Mouse (Mus musculus) 3T3-L1 (cell line): Measurements from ENCODE around the gene Zfp157.
"Not testable (repeated sequence)": the region's sequence is repeated elsewhere in the genome, so short reads cannot be mapped to it uniquely, and the experiment has no call there.

ENCODE experiments used
- DNase-seq: peaks from one replicate; pipeline ENCODE4 v3.0.0-alpha.2; 2015; ENCODE audit warnings: low read depth, low spot score

The Zfp157 gene

DNA sequence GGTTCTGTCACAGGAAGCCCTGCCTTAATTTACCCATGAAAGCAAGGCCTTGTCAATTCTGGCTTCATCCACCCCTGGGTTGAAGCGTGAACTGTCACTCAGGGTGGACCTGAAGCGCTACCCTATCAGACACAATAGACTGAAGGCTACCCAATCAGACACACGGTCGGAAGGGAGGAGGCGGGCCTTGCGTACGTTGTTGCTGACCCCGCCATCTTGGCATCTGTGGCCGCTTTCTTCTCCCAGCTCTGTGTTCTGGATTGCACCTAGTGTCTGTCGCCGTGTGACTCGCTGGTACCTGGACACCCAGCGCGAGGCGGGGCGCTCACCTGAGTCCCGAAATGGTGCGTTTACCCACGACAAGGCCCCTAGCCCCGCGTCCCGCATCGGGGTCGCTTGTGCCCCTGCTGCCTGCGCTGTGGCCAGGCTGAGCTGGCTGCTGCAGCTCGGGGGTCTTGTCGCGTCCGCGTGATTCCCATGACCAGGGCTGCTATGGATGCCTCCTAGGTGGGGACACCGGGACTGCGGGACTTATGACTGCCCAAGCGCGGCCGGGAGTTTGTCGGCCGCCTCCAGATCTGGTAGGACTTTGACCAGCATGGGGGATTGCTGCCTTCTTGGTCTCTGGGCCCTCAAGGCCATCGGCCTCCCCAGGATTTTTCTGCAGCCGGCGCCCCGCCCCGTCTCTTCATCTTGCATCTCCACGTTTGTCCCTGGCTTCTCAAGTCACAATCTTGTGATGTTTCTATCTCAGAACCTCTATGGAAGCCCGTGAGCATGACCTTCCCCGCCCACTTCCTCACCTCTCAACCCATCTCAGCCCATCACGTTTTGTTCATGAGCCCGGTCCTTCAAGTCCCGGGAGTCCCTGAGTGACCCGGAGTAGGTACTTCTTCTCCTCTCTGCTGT lies at the start of gene Zfp157:
Gene Zfp157 (plus strand): TSS at position 183 of the 909 bp plus-strand sequence.
- DNase-seq: peak; percentile 99

DNA sequence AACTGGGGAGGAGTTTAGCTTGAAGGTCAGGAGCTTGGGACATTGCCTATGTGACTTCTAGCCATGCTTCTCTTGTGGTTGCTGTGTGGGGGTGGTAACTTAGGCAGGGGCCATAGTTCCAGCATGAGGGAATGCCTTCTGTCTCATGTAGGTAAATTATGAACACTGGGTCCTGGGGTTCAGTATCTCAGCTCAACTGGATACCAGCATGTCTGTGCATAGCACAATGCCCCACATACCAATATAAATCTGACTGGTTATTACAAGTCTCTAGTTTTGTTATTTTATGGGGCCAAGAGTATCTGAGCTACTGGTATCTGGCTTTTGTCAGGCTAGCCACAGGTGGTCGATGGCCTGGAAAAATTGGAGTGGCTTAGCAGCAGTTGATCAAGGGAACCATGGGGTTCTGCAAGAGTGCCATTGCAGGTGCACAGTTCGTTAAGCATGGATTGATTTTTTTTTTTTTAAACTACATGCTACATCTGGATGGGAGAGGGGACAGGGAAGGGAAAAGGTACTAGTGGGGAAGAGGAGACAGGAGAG lies 43.4 kb upstream of the Zfp157 start:
- no peak for DNase-seq

DNA sequence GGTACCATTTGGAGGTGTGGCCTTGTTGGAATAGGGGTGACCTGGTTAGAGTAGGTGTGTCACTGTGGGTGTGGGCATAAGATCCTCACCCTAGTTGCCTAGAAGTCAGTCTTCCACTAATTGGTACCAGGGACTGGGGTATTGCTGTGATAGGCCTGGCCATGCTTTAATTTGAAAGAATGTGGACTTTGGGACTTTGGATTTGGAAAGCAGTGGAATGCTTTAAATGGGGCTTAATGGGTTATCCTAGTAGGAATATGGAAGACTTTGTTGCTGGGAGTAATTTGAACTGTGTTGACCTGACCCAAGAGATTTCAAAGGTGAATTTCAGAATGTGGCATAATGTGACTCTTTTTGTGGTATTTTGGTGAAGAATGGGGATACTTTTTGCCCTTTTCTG lies 40.8 kb upstream of the Zfp157 start:
- not testable (repeated sequence) for DNase-seq

DNA sequence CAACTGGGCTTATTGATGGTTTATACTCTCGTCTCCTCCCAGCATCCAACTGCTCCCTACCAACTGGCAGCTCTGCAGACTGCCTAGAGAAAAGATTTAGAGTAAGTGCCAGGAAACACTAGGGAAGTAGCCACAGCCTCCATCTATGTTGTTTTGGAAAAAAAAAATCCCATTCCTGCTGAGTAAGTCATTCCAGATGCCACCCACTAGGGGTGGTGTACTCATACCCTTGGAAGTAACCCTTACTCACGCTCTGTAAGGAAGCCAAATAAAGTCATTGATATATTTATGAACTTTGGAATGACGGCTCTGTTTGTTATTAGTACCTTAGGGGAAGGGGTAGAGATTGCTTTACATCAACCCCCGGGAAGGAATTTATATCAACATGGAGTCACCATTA lies 17.1 kb downstream of the Zfp157 start:
- peak; percentile 36 for DNase-seq

DNA sequence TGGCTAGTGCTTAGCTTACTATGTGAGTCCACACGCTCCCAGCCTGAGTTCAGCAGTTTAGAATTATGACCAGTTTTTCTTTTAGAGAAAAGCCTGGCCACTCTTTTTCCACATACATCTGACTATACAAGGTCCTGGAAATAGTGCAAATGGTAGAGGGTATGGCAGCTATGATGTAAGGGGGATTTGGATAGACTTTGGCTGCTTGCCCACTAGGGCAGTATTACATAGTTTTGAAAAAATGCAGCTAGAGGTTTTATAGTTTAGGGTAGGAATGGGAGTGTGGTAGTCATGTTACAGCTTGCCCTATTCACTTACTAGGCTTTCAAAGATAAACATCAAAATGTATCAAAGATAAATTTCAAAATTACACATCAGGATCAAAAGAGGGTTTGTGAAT lies 17.8 kb downstream of the Zfp157 start:
- DNase-seq: peak; percentile 73

DNA sequence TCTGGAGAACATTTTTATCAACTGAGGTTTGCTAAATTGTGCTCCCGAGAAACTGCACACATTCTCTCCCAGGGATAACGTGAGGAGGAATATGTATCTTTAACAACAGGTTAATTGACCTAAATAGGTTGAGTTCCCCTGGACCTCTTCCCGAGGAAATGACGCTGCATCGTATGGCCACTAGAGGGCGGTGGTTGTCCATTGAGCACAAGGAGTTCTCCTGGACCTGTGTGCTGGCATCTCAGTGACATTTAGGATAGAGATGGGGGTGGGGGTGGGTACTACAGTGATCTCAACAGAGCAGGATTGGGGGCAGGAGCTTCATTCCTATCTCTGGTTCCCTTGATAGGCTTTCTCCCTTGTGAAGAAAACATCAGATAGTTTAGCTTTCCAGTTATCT lies 32.3 kb downstream of the Zfp157 start:
- peak; percentile 84 for DNase-seq

DNA sequence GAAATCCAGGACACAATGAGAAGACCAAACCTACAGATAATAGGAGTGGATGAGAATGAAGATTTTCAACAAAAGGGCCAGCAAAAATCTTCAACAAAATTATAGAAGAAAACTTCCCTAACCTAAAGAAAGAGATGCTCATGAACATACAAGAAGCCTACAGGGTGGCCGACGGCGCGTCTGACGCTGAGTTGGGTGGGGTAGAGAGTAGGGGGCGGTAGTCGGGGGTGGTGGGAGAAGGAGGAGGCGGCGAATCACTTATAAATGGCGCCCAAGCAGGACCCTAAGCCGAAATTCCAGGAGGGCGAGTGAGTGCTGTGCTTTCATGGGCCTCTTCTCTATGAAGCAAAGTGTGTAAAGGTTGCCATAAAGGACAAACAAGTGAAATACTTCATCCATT lies 63.3 kb downstream of the Zfp157 start:
- not testable (repeated sequence) for DNase-seq
